Mouse (Mus musculus): ENCODE results near the gene Suclg2. TPM values are rescaled to one million over a fixed set of nuclear protein-coding genes. Genes with fewer than 3 reads are reported as not detected.

The Suclg2 gene
- polyA plus RNA-seq, 1 experiment = 9.0 TPM

DNA sequence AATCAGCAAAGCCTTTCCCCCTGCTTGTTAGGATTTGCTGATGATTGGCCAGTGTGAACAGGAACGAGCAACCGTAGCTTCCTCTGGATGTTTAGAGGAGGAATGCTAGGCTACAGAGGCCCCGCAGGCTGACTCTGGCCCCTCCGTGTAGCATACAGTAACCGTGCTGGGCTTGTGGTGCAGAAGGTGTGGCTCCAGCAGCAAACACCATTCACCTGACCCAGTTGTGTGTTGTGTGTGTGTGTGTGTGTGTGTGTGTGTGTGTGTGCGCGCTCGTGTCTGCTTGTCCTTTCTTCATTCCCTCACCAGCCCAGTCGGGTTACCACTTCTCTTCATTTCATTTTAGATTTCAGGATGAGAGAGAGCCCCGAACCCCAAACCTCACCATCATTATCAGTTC, 203.9 kb downstream of the Suclg2 start:
- TF ChIP-seq POLR2A (IDR thresholded peaks at IDR 0.05; ENCODE audit: borderline replicate concordance, extremely low read depth, low read depth, low read length) (no peak), CTCF (IDR thresholded peaks at IDR 0.05; ENCODE audit: insufficient read depth, low read length) (no peak)
- no peak overlapping the region for H3K4me3 ChIP-seq (replicated peaks; ENCODE audit: extremely low read depth, low read depth, low read length)
- H3K4me1 ChIP-seq (ENCODE audit: control insufficient read depth, insufficient read depth, low read length) = peaks cover 3% of the 10 kb centered on the region; the same call in 1 of the 2 replicates
- no peak for DNase-seq
- WGBS = 87% methylated on average over 10 of the region's 10 CpGs

GRCm38 (mm10) chr6:95511689-95512088, 206.9 kb downstream of the Suclg2 start:
- no peak for TF ChIP-seq POLR2A (IDR thresholded peaks at IDR 0.05; ENCODE audit: borderline replicate concordance, extremely low read depth, low read depth, low read length)
- Histone ChIP-seq H3K4me1 (ENCODE audit: control insufficient read depth, insufficient read depth, low read length) (no peaks in the 10 kb centered on the region), H3K4me3 (replicated peaks; ENCODE audit: extremely low read depth, low read depth, low read length) (no peak overlapping the region)
- 97% methylated on average over 1 of the region's 1 CpGs for WGBS
- DNase-seq = no peak

DNA sequence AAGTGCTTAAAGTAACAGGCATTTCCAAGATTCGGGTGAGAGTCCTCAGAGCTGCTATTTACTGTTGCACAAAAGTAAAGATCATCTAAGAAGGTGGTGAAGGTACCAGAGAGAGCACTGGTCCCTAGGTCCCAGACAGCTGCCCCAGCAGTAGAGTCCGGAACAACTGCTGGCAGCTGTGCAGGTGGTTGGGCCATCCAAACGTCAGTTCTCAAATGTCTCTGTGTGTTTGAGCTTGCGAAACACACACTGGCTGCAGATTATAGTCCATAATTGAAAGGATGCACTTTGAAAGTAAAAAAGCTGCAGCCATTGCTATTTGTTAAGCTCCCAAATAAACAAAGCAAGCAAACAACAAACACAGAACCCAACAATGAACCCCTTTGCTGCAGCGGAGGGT, 217.8 kb downstream of the Suclg2 start:
- 64% methylated on average over 5 of the region's 5 CpGs for WGBS
- H3K4me3 ChIP-seq (replicated peaks; ENCODE audit: extremely low read depth, low read depth, low read length) = no peak overlapping the region
- TF ChIP-seq CTCF (IDR thresholded peaks at IDR 0.05; ENCODE audit: insufficient read depth, low read length) (no peak), POLR2A (IDR thresholded peaks at IDR 0.05; ENCODE audit: borderline replicate concordance, extremely low read depth, low read depth, low read length) (no peak)
- H3K4me1 ChIP-seq (ENCODE audit: control insufficient read depth, insufficient read depth, low read length) = no peaks in the 10 kb centered on the region
- no peak for DNase-seq

GRCm38 (mm10) chr6:95499639-95500038, 219.0 kb downstream of the Suclg2 start:
- H3K4me3 ChIP-seq (replicated peaks; ENCODE audit: extremely low read depth, low read depth, low read length) = no peak overlapping the region
- no peak for DNase-seq
- TF ChIP-seq POLR2A (IDR thresholded peaks at IDR 0.05; ENCODE audit: borderline replicate concordance, extremely low read depth, low read depth, low read length) (no peak), CTCF (IDR thresholded peaks at IDR 0.05; ENCODE audit: insufficient read depth, low read length) (no peak)
- no peaks in the 10 kb centered on the region for H3K4me1 ChIP-seq (ENCODE audit: control insufficient read depth, insufficient read depth, low read length)
- WGBS = 91% methylated on average over 5 of the region's 5 CpGs

DNA sequence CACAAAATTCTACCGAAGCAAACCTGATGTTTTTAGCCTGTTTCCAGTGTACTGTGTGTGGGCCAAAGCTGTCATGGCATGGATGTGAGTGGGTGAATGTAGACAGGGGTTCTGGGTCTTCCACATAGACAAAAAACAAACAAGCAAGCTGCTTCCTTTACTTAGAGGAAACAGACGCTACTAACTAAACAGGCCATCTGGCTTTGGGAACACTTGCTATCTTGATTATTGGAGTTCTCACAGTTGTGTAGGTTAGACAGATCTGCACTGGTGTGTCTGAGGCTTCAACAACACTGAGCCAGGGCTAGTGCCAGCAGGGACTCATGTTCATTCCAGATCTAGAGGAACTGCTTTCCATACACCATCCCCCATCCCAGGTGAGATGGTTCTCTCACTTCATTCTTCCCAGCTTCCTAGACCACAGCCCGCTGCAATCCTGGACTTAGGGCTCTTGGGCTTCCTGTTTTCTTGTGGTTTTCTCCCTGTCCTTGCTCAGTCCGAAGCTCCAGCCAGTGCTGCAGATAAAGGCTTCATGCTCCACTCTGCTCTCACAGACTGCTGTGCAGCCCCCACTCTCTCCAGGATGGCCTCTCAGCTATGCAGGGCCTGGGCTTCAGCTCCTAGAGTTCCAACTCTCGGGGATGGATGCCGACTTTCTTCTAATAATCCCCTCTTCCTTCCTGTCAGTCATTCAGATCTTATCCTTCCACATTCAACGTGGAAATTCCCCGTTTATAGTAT, 226.2 kb downstream of the Suclg2 start:
- TF ChIP-seq CTCF (IDR thresholded peaks at IDR 0.05; ENCODE audit: insufficient read depth, low read length) (no peak), POLR2A (IDR thresholded peaks at IDR 0.05; ENCODE audit: borderline replicate concordance, extremely low read depth, low read depth, low read length) (no peak)
- DNase-seq = no peak
- Histone ChIP-seq H3K4me1 (ENCODE audit: control insufficient read depth, insufficient read depth, low read length) (no peaks in the 10 kb centered on the region), H3K4me3 (replicated peaks; ENCODE audit: extremely low read depth, low read depth, low read length) (no peak overlapping the region)
- WGBS = 53% methylated on average over 8 of the region's 8 CpGs

DNA sequence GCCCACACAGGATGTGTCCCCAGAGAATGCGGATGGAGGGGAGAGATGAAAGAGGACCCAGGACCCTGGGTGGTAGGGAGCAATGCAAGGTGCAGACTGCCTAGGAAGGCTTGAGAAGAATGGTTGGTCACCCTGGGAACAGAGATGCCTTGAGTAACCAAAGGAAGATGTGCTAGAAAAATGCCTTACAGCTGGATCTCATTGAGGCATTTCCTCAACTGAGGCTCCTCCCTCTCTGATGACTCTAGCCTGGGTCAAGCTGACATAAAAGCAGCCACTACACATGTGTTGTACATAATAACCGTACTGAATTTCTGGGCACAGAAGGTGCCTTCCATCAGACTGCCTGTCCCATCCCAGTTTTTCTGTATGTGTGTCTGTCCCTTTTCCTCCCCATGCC, 227.6 kb downstream of the Suclg2 start:
- Histone ChIP-seq H3K4me1 (ENCODE audit: control insufficient read depth, insufficient read depth, low read length) (no peaks in the 10 kb centered on the region), H3K4me3 (replicated peaks; ENCODE audit: extremely low read depth, low read depth, low read length) (no peak overlapping the region)
- no peak for DNase-seq
- TF ChIP-seq POLR2A (IDR thresholded peaks at IDR 0.05; ENCODE audit: borderline replicate concordance, extremely low read depth, low read depth, low read length) (no peak), CTCF (IDR thresholded peaks at IDR 0.05; ENCODE audit: insufficient read depth, low read length) (no peak)
- 86% methylated on average over 2 of the region's 2 CpGs for WGBS

DNA sequence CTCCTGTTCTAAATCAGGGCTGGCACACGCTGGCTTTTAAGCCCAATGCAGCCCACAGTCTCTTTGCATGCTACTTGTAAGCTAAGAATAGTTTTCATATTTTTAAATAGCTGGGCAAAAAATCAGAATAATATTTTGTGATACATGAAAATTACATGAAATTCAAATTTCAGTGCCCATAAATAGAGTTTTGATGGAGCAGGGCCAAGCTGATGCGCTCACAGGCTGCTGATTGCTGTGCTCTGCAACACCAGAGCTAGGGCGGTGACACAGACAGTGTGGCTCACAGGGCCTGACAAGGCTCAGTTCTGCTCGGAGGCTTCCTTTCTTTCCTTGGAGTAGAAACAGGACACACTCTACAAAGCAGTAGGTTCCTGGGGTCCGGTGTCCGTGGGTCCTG, 232.8 kb downstream of the Suclg2 start:
- TF ChIP-seq POLR2A (IDR thresholded peaks at IDR 0.05; ENCODE audit: borderline replicate concordance, extremely low read depth, low read depth, low read length) = no peak
- no peak for TF ChIP-seq CTCF (IDR thresholded peaks at IDR 0.05; ENCODE audit: insufficient read depth, low read length)
- DNase-seq = no peak
- Histone ChIP-seq H3K4me3 (replicated peaks; ENCODE audit: extremely low read depth, low read depth, low read length) (no peak overlapping the region), H3K4me1 (ENCODE audit: control insufficient read depth, insufficient read depth, low read length) (no peaks in the 10 kb centered on the region)
- 92% methylated on average over 6 of the region's 6 CpGs for WGBS

GRCm38 (mm10) chr6:95484183-95484818, 234.3 kb downstream of the Suclg2 start:
- DNase-seq = no peak
- no peaks in the 10 kb centered on the region for H3K4me1 ChIP-seq (ENCODE audit: control insufficient read depth, insufficient read depth, low read length)
- H3K4me3 ChIP-seq (replicated peaks; ENCODE audit: extremely low read depth, low read depth, low read length) = no peak overlapping the region
- WGBS = 63% methylated on average over 7 of the region's 7 CpGs
- TF ChIP-seq CTCF (IDR thresholded peaks at IDR 0.05; ENCODE audit: insufficient read depth, low read length) (no peak), POLR2A (IDR thresholded peaks at IDR 0.05; ENCODE audit: borderline replicate concordance, extremely low read depth, low read depth, low read length) (no peak)

DNA sequence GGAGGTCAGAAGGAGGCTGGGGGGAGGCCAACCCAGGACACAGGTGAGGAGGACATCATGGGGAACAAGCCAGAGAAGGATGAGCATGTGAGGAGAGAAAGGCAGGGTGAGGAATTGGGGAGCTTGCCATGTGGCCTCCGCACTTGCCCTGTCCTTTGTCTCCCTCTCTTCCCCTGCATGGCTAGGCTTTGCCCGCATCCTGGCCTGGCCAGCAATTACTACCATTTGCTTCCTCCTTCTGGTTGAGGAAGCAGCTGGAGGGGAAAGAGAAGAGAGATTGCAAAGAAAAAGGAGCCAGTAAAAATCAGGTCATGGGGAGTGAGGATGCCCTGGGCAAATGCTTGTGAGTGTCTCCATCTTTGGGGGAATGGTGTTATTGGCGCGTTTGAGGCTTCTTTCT, 234.9 kb downstream of the Suclg2 start:
- H3K4me1 ChIP-seq (ENCODE audit: control insufficient read depth, insufficient read depth, low read length) = no peaks in the 10 kb centered on the region

GRCm38 (mm10) chr6:95483127-95483526, 235.5 kb downstream of the Suclg2 start:
- Histone ChIP-seq H3K4me1 (ENCODE audit: control insufficient read depth, insufficient read depth, low read length) (no peaks in the 10 kb centered on the region), H3K4me3 (replicated peaks; ENCODE audit: extremely low read depth, low read depth, low read length) (no peak overlapping the region)
- WGBS = 60% methylated on average over 6 of the region's 6 CpGs
- no peak for TF ChIP-seq CTCF (IDR thresholded peaks at IDR 0.05; ENCODE audit: insufficient read depth, low read length)
- no peak for TF ChIP-seq POLR2A (IDR thresholded peaks at IDR 0.05; ENCODE audit: borderline replicate concordance, extremely low read depth, low read depth, low read length)
- peak; percentile 7 for DNase-seq

More for the DNA sequence above, 234.9 kb downstream of the Suclg2 start:
- no peak for TF ChIP-seq CTCF (IDR thresholded peaks at IDR 0.05; ENCODE audit: insufficient read depth, low read length)
- TF ChIP-seq POLR2A (IDR thresholded peaks at IDR 0.05; ENCODE audit: borderline replicate concordance, extremely low read depth, low read depth, low read length) = no peak
- WGBS = 95% methylated on average over 4 of the region's 4 CpGs
- no peak for DNase-seq
- H3K4me3 ChIP-seq (replicated peaks; ENCODE audit: extremely low read depth, low read depth, low read length) = no peak overlapping the region
